Mouse (Mus musculus): ENCODE results near the gene Nxn.

GRCm38 (mm10) chr11:76303368-76303767, 95.6 kb downstream of the Nxn start:
- TF ChIP-seq CTCF (IDR thresholded peaks at IDR 0.05; ENCODE audit: low read depth, low read length): no peak
- no peak for TF ChIP-seq POLR2A (IDR thresholded peaks at IDR 0.05; ENCODE audit: borderline replicate concordance, low read depth, low read length)
